Mouse (Mus musculus) C2C12 (cell line): Measurements from ENCODE around the gene Btbd6.

Experiments used
- CEBPB ChIP-seq: IDR thresholded peaks from one replicate; pipeline ENCODE4 v1.6.1; 2011; ENCODE audit warnings: low read depth, mild to moderate bottlenecking, control low read depth, moderate library complexity
- CTCF ChIP-seq: IDR thresholded peaks from one replicate; pipeline ENCODE4 v1.5.1; 2011; ENCODE audit not compliant: control insufficient read depth, insufficient read depth, insufficient read length
- USF1 ChIP-seq: IDR thresholded peaks from one replicate; pipeline ENCODE4 v1.6.1; 2011; ENCODE audit warnings: low read depth, mild to moderate bottlenecking, control low read depth, moderate library complexity

DNA sequence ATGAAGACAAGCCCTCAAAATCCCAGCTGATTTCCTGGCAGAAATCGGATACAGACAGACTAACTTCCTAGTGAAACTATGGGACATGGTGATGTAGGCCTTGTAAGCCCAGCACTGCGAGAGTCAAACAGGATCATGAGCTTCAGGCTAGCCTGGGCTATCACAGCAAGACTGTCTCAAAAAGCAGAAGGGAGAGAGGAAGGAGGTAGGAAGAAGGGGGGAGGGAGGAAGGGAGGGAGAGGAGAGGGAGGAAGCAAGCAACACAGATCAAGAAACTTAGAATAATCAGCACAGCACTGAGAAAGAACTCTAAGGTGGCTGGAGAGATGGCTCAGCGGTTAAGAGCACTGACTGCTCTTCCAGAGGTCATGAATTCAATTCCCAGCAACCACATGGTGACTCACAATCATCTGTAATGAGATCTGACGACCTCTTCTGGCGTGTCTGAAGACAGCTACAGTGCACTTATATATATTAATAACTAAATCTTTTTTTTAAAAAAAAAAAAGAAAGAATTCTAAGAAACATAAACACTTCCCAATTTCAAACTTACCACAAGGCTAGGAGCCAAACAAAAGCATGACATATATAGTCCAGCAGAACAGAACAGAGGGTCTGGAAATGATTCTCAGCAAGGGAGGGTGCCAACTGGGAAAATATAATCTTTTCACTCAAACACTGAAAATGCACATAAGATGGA, 14.6 kb downstream of the Btbd6 start:
- TF ChIP-seq USF1, result no peak
- TF ChIP-seq CTCF, result no peak
- no peak for TF ChIP-seq CEBPB
